Mouse (Mus musculus): ENCODE data around the gene Tbc1d5.

- no peak for TF ChIP-seq POLR2A (IDR thresholded peaks at IDR 0.05; ENCODE audit: control insufficient read depth, extremely low read depth, insufficient read depth, low read length, poor library complexity)
- TF ChIP-seq CTCF (IDR thresholded peaks at IDR 0.05; ENCODE audit: borderline replicate concordance, control insufficient read depth, extremely low read depth, insufficient read depth, low read length, poor library complexity), result no peak
Measured at GRCm38 (mm10) chr17:51104294-51104693, 74.9 kb downstream of the Tbc1d5 start.

Measured in thymus, adult 2 months (tissue).